Mouse (Mus musculus) ovary, postnatal 10 days (tissue): ENCODE data around the gene Tyro3.

ENCODE experiments used
- DNase-seq: peaks from one replicate; pipeline ENCODE4 v3.0.0; 2022; ENCODE audit warnings: low spot score

The Tyro3 gene

DNA sequence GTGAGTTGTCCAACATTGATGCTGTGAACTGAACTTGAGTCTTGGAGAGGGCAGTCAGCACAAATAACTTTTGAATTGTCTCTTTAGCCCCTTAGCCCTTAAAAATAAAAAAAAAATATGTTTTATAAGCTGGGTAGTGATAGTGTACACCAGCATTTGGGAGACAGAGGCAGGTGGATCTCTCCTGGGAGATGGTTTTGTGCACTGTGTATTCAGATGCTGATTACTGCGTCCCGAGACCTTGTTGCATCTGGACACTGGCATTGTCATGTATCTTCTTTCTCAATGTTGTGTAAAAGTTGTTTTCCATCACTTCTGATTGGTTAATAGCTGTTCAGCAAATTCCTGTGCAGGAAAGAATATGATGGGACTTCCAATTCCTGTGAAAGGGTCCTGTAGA, 59.8 kb downstream of the Tyro3 start:
- no peak for DNase-seq

DNA sequence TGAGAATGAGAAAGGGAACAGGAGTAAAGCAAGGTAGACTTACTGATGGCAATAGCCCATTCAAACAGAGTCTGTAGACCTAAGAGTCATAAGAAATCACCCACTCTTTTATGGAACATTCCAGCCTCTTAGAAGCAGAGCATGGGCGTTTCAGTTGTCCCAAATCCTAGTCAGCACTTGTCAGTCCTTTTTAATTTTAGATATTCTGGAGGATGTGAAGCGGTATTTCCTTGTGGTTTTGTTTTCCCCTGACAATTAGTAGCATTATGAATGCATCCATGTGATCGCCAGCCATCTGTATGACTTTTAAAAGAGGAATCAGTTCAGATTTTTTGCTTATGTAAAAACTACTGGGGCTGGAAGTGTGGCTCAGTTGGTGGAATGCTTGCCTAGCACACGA, 67.0 kb downstream of the Tyro3 start:
- no peak for DNase-seq
